Mouse (Mus musculus) forebrain, embryonic 14.5 days (tissue): ENCODE results near the gene Fmo2. TPM values are rescaled to one million over a fixed set of nuclear protein-coding genes. Genes with fewer than 3 reads are reported as not detected.
A peak's percentile ranks its signal among the peaks of the same experiment; 100 is the strongest.

Experiments used
- ATAC-seq: fragments of 200-750 bp; cut with Nextera tagmentation; 2 replicates; pipeline ENCODE4 v1.8.0; 2017; ENCODE audit warnings: mild to moderate bottlenecking, moderate library complexity
- DNase-seq: peaks from one replicate; pipeline ENCODE4 v3.0.0-alpha.2; 2015; ENCODE audit warnings: low spot score
- H3K27ac ChIP-seq: fragments of 300-500 bp; sonication (generic); 2 replicates; pipeline ENCODE4 v1.5.1; 2014; ENCODE audit warnings: low read depth, mild to moderate bottlenecking, control low read depth, low read length, moderate library complexity
- H3K27me3 ChIP-seq: fragments of 300-500 bp; sonication (generic); replicated peaks from 2 replicates; pipeline ENCODE4 v1.6.1; 2014; ENCODE audit warnings: low read length, control low read depth, mixed read lengths; ENCODE audit not compliant: control insufficient read depth, insufficient read depth
- H3K36me3 ChIP-seq: fragments of 300-500 bp; sonication (generic); 2 replicates; pipeline ENCODE4 v1.6.1; 2014; ENCODE audit warnings: low read length, control low read depth; ENCODE audit not compliant: control insufficient read depth, insufficient read depth
- H3K4me1 ChIP-seq: fragments of 300-500 bp; sonication (generic); 2 replicates; pipeline ENCODE4 v1.6.1; 2014; ENCODE audit warnings: antibody characterized with exemption, low read length, control low read depth; ENCODE audit not compliant: control insufficient read depth, insufficient read depth
- H3K4me2 ChIP-seq: fragments of 300-500 bp; sonication (generic); 2 replicates; pipeline ENCODE4 v1.6.1; 2014; ENCODE audit warnings: mild to moderate bottlenecking, control low read depth, low read length
- H3K4me3 ChIP-seq: fragments of 300-500 bp; sonication (generic); 2 replicates; pipeline ENCODE4 v1.5.1; 2014; ENCODE audit warnings: low read depth, low read length, control low read depth
- H3K9ac ChIP-seq: fragments of 300-500 bp; sonication (generic); 2 replicates; pipeline ENCODE4 v1.6.1; 2014; ENCODE audit warnings: mild to moderate bottlenecking, low read length, control low read depth, moderate library complexity
- H3K9me3 ChIP-seq: fragments of 300-500 bp; sonication (generic); replicated peaks from 2 replicates; pipeline ENCODE4 v1.6.1; 2016; ENCODE audit warnings: low read length, control low read depth, mixed read lengths; ENCODE audit not compliant: control insufficient read depth
- WGBS: fragments of 180-500 bp; shearing (Covaris S2); extraction: QIAGEN DNeasy Blood & Tissue Kit; methylation state at CpG from one replicate; pipeline ENCODE4 v1.1.7; 2014; 5-methylcytosine and 5-hydroxymethylcytosine counted together
- polyA plus RNA-seq: library from polyadenylated mRNA; unstranded; fragments of >200 nt; fragmentation: Nextera tagmentation; extraction: Ambion mirVana; gene quantifications from 2 replicates; pipeline ENCODE4 v1.2.1, GENCODE M21; 2014

Fmo2 gene
- polyA plus RNA-seq, 1 experiment from 2014 or later = 0.06 TPM

DNA sequence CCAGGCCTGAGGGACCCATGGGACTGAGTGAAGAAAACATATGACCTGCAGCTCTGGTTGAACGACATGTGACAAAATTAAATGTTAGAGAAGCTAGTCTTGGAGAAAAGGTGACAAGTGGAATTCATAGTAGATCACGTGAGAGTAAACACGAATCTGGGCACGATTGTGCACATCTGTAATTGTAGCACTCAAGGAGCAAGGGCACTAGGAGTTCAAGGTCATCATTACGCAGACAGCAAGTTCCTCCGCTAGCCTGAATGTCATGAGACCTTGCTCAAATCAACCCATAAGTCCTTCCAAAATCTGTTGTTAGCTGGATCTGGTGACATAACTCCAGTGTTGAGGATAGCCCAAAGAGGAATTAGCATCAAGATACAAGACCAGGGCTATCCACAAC lies 59.5 kb downstream of the Fmo2 start:
- no peaks in the 10 kb centered on the region for H3K4me1 ChIP-seq
- no peaks in the 10 kb centered on the region for H3K36me3 ChIP-seq
- no peak overlapping the region for H3K4me2 ChIP-seq
- no peak overlapping the region for H3K4me3 ChIP-seq
- H3K27ac ChIP-seq = no peak overlapping the region
- no peaks in the 10 kb centered on the region for H3K27me3 ChIP-seq
- DNase-seq = no peak
- no peak overlapping the region for H3K9ac ChIP-seq
- no peak for ATAC-seq
- H3K9me3 ChIP-seq = no peaks in the 10 kb centered on the region
- 96% methylated on average over 6 of the region's 6 CpGs for WGBS

DNA sequence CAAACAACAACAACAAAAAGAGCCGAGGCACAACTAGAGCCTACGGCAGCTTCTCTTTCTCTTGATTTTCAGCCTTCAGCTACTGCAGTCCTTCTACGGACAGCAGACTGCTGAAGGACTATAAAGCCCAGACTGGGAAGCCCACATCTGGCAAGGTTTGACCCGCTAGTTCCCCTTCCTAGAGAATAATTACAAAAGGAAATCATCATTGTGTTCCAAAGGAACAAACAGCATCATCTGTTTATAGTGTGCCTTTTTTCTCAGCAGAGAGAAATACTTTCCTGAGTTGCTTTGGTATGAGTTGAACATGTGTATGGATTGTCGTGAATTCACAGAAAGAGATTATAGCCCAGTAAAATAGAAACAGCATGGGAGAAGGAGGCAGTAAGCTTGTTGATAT lies 64.2 kb downstream of the Fmo2 start:
- no peak overlapping the region for H3K4me3 ChIP-seq
- no peak overlapping the region for H3K9ac ChIP-seq
- no peak overlapping the region for H3K27ac ChIP-seq
- H3K27me3 ChIP-seq = no peaks in the 10 kb centered on the region
- no peaks in the 10 kb centered on the region for H3K9me3 ChIP-seq
- H3K4me1 ChIP-seq = peaks cover 6% of the 10 kb centered on the region
- 85% methylated on average over 5 of the region's 5 CpGs for WGBS
- DNase-seq (no peak), ATAC-seq (no peak)
- H3K36me3 ChIP-seq = no peaks in the 10 kb centered on the region
- H3K4me2 ChIP-seq = no peak overlapping the region

DNA sequence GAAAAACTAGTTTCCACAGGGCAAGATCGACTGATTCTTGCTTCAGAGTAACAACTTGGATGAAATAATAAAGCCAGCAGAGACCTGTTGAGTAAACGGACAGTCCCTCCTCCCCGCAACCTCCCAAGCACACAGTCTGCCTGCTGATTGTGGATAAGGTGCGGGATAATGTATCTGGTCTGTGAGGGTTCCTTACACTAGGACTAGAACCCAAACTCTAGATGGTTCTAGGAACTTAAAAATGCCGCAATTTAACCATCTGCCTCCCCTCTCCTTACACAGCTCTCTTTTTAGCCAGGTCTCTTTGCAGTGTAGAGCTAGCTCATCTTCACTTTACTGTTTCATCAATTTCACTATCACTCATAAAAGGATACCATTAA lies 66.0 kb downstream of the Fmo2 start:
- no peak overlapping the region for H3K9ac ChIP-seq

DNA sequence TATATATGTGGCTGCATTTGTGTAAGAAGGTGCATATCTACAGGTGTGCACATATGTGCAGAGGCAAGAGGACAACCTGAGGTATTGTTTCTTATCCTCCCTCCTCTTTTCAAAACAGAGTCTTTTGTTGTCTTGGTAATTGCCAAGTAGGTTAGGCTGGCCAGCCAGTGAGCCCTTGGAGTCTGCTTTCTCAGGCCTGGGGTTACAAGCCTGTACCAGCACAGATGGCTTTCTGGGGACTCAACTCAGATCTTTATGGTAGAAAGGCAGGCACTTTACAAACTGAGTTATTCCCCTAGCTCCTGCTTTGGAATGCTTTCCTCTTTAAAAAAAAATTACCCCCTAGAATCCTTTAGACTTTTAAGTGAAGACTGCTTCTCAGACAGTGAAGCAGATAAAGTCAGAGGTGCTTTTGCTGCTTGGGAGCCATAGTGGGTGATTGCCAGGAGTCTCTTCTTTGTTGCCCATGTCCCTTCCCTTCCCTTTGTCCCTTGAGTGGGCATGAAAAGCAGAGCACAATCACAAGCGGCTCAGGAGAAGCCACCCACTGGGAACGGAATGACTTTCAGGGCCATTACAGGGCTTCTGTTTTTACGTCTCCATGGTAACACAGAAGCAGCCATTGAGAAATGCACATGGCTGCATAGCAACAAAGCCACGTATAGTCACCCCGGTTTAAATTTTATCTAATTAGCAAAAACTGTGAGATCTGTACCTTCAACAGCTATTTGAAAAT lies 66.5 kb downstream of the Fmo2 start:
- peak overlapping the region; percentile 32 for H3K4me2 ChIP-seq
- 0% methylated on average over 5 of the region's 5 CpGs for WGBS
- H3K36me3 ChIP-seq = no peaks in the 10 kb centered on the region
- H3K27me3 ChIP-seq = no peaks in the 10 kb centered on the region
- no peaks in the 10 kb centered on the region for H3K9me3 ChIP-seq
- H3K9ac ChIP-seq = no peak overlapping the region
- peak; percentile 93 for ATAC-seq
- peak; percentile 83 for DNase-seq
- H3K4me3 ChIP-seq = no peak overlapping the region; the same call in 1 of the 2 replicates
- peak overlapping the region; percentile 58; the same call in 1 of the 2 replicates for H3K27ac ChIP-seq
- peaks cover 6% of the 10 kb centered on the region for H3K4me1 ChIP-seq

More for the DNA sequence above, 66.0 kb downstream of the Fmo2 start:
- Histone ChIP-seq H3K4me2 (peak overlapping the region; percentile 32), H3K27me3 (no peaks in the 10 kb centered on the region), H3K27ac (no peak overlapping the region), H3K4me3 (no peak overlapping the region; the same call in 1 of the 2 replicates), H3K36me3 (no peaks in the 10 kb centered on the region), H3K4me1 (peaks cover 6% of the 10 kb centered on the region), H3K9me3 (no peaks in the 10 kb centered on the region)
- 7% methylated on average over 5 of the region's 5 CpGs for WGBS
- no peak for DNase-seq
- peak; percentile 51; the same call in 1 of the 2 replicates for ATAC-seq

Other genes starting within 250 kb of the Fmo2 start
- gene Myocos, start 240.5 kb downstream of the Fmo2 start, polyA plus RNA-seq = not detected in 2 replicates
- gene Prrc2c, start 158.2 kb downstream of the Fmo2 start, polyA plus RNA-seq = 100 and 130 TPM in 2 replicates
- gene Fmo4, start 84.8 kb downstream of the Fmo2 start, polyA plus RNA-seq = 0.12 and 0.22 TPM in 2 replicates
- 18.1 and 24.8 TPM in 2 replicates for gene Fmo1, start 32.1 kb downstream of the Fmo2 start, polyA plus RNA-seq
- not detected in 2 replicates for gene Fmo6, start 38.8 kb upstream of the Fmo2 start, polyA plus RNA-seq
- not detected in 2 replicates for gene Fmo3, start 85.8 kb upstream of the Fmo2 start, polyA plus RNA-seq
- gene Mroh9, start 186.9 kb upstream of the Fmo2 start, polyA plus RNA-seq = not detected in 2 replicates